Mouse (Mus musculus) cerebellum, adult 9-10 months (tissue): ENCODE measurements around the gene Cald1.

ENCODE experiments used
- DNase-seq: peaks from one replicate; pipeline ENCODE4 v3.0.0; 2022

Gene Cald1

GRCm38 (mm10) chr6:34777981-34778668, 179.8 kb downstream of the Cald1 start:
- peak; percentile 18 for DNase-seq

GRCm38 (mm10) chr6:34780231-34780942, 182.1 kb downstream of the Cald1 start, which contains the start of gene Agbl3:
TSS of gene Agbl3 (plus strand) at chr6:34780432.
- peak; percentile 94 for DNase-seq

GRCm38 (mm10) chr6:34780943-34781289, 182.6 kb downstream of the Cald1 start:
- DNase-seq, result no peak

- no peak for DNase-seq
Observed at GRCm38 (mm10) chr6:34782493-34782892, 184.2 kb downstream of the Cald1 start.

- DNase-seq, result no peak
Observed at GRCm38 (mm10) chr6:34796881-34797280, 198.6 kb downstream of the Cald1 start.

- no peak for DNase-seq
Observed at GRCm38 (mm10) chr6:34797887-34798286, 199.6 kb downstream of the Cald1 start.

- DNase-seq, result no peak
Observed at GRCm38 (mm10) chr6:34805582-34805981, 207.3 kb downstream of the Cald1 start.

GRCm38 (mm10) chr6:34810651-34811050, 212.4 kb downstream of the Cald1 start:
- no peak for DNase-seq

- no peak for DNase-seq
Observed at GRCm38 (mm10) chr6:34824406-34824805, 226.1 kb downstream of the Cald1 start.
